Mouse (Mus musculus) left cerebral cortex, postnatal 25 days (tissue): ENCODE results near the gene Pxn. TPM values are rescaled to one million over a fixed set of nuclear protein-coding genes. Genes with fewer than 3 reads are reported as not detected.
"Not testable (repeated sequence)": the region's sequence is repeated elsewhere in the genome, so short reads cannot be mapped to it uniquely, and the experiment has no call there.

Source experiments
- DNase-seq, 2 experiments: peaks; one replicate each; pipeline ENCODE4 v3.0.0; 2022; ENCODE audit warnings: low spot score in 2 of 2, mixed read lengths in 1 of 2
- intact Hi-C: fragments of 180-260 bp; cut with DNase I; formaldehyde crosslinking; loops from one replicate; pipeline ENCODE4 v1.15.1; 2025
- total RNA-seq, 2 experiments: library from RNA; stranded (reverse); gene quantifications; 2 replicates each; pipeline ENCODE4 v1.2.3; 2021

The Pxn gene
- total RNA-seq, 2 experiments from 2014 or later = 19.9 to 21.0 TPM

- intact Hi-C loops = no loop called here
- DNase-seq = no peak
Measured at GRCm38 (mm10) chr5:115507267-115507980, 948 bp downstream of the Pxn start.

DNA sequence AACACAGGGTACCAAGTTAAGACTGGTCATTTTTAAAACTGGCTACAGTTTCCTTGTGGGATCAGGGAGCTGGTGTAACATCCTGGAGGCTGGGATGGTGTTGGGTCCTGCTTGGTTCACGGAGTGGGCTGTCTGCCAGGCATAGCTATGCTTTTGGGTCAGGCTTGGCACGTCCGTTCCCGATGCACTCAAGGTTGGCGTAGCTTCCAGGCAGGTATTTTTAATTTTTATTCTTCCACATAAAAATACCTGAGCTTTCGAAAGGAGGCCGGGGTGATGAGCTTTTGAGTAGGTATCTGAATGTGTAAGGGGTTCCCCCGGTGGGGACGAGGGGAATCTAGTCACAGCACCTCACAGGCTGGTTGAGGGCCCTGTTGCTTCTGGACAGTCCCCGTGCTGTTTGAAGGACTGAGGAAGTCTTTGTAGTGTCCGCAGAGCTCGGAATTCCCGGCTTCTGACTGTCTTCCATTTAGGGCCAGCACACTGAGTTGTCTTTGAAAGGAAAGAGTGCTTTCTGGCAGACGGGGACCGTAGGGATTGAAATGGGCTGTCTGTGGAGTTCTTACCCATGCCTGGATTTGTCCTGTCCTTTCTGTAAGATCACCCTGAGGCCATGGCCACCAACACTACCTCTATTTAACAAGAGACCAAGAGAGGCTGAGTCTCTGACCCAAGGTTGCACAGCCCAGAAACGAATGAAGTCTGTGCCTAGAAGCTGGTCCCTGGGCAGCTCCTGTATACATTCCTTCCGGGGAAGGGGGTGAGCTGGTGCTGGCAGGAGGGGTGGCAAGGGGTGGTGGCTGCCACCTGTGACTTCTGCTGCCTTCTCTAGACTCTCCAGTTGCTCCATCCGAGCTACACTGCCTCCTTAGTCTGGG, 1.7 kb downstream of the Pxn start:
- intact Hi-C loops = no loop called here
- no peak for DNase-seq

DNA sequence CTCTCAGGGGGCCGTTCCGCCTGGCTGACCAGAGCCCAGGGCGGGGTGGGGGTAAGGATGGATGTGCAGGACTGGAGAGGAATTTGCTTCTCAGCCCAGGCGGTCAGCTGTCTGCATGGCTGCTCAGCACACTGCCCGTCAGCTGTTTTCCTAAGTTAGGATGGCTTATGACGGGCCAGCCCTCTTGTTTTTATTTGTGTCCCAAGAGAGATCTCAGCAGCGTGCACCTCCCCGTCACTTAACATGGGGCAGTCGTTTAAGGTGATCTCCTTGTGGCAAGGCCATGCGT, 2.3 kb downstream of the Pxn start:
- DNase-seq = no peak
- intact Hi-C loops = no loop called here

DNA sequence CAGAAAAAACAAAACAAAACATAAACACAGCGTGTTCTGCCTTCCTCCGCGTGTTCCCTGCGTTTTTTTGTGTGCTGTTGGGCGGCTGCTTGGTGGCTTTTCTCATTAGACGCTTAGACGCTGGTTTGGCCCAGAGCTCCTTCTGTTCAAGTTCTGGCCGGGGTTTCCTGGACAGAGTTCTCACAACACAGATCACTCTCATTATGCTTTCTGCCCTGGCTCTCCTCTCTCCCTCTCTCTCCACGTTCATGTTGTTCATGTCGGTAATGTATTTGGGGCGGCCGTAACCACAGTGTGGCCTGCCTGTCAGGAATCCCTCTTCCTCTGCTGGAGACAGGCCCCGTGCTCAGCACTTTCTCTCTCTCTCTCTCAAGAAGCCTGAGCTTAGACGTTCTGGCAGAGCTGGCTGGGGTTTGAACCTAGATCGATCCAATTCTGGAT, 2.9 kb downstream of the Pxn start:
- intact Hi-C loops = no loop called here
- no peak for DNase-seq

DNA sequence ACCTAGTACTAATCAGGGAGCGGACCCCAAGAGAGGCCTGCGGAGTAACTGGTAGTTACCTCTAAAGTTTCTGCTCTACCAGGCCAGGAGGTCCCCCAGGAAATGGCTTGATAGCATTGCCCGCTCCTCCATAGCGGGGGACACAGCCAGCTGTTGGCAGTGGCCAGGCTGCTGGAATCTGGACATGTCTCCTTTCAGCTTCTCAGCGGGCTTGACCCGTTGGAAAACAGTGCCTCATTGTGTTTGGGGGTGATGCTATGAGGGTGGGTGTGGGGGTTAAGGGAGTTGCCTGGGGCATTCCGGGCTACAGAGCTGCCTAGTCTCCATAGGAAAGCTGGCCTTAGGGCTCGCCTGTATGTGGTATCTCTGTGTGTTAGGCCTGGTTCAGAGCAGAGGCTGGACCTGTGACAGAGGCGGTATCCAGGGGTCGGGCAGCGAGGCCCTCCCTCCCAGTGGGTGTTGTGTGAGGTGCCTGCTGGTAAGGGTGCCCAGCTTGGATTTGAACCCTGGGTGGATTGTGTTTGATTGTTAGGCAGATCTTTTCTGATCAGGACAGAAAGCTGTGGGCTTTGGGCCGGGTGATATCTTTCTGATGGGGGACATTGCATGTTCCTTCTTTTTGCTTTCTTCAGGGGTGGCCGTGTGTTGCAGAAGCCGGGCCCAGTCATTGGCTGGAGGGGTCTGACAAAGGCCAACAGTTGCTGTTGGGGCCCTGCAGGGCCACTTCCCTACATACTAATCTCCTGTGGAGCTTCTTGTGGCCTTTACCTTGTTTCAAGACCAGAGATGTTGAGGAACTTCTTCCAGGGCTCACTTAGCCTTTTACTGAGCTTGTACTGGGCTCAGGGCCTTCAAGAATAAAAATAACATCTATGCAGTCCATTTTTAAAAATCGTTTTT, 3.6 kb downstream of the Pxn start:
- intact Hi-C loops = no loop called here
- DNase-seq = no peak

DNA sequence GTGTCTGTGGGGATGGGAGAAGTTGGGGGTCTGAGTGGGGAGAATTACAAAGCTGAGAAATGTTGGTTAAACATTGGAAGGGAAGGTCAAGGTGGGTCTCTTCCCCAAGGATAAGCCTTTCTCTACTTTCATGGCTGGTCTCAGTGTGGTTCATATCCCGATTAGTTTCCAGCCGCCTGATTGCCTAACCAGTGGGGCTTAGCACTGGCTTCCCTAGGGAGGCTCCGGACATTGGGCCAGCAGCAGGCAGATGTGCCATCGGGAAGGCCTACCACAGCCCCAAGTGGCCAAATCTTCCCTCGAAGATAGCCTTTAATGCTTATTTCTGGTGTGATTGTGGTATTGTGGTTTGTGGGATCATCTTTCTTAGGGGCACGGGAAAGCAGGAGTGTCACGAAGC, 5.9 kb downstream of the Pxn start:
- intact Hi-C loops = no loop called here
- DNase-seq = no peak

DNA sequence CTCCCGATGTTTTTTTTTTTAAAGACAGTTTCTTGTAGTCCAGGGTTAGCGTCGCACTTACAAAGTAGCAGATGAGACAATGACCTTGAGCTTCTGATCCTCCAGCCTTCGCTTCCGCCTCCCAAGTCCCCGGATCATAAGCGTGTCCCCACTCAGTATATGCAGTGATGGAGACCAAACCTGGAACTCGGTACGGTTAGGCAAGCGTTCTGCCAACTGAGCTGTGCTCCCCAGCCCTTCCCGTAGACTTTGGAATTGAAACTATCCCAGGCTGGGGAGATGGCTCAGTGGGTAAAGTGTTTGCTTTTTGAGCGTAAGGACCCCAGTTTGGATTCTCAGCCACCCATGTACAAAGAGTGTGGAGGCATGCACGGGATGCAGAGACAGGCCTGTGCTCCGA, 6.8 kb downstream of the Pxn start:
- no peak for DNase-seq
- intact Hi-C loops = no loop called here

DNA sequence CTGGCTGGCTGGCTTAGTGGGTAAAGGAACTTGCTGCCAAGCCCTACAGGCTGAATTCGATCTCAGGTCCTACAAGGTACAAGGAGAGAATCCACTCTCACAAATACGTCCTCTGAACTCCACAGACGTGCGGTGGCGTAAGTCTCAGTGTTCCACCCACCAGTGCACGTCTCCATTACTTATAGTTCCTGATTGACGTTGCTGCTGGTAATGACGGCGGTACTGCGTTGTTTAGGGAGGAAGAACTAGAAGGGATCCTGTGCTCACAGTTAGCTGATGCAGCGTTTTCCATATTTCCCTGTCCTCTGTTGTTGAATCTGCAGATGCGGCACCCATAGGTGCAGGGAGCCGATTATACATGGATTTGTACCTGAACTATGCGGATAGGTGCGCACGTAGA, 7.2 kb downstream of the Pxn start:
- intact Hi-C loops = no loop called here
- DNase-seq = no peak

DNA sequence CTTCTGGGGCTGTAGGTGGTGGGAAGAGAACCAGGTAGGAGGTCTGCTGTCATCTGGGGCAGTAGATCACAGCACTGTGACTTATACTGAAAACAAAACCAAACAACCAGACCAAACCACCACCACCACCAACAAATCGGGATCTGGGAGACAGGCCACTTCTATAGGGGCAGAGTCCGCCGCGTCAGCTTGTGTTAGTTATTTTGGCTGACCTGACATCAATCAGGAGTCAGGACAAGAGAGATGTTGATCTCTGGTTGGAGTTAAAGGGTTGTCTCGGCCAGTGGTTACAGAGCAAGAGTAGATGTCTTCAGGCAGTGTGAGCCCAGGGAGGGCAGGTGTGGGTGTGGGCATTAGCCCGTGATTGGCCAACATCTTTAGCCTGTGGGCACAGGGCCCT, 7.9 kb downstream of the Pxn start:
- no peak for DNase-seq
- intact Hi-C loops = no loop called here

GRCm38 (mm10) chr5:115514896-115515587, 8.6 kb downstream of the Pxn start:
- intact Hi-C loops = no loop called here
- DNase-seq = peak in 1 of 2 experiments; percentile 23

DNA sequence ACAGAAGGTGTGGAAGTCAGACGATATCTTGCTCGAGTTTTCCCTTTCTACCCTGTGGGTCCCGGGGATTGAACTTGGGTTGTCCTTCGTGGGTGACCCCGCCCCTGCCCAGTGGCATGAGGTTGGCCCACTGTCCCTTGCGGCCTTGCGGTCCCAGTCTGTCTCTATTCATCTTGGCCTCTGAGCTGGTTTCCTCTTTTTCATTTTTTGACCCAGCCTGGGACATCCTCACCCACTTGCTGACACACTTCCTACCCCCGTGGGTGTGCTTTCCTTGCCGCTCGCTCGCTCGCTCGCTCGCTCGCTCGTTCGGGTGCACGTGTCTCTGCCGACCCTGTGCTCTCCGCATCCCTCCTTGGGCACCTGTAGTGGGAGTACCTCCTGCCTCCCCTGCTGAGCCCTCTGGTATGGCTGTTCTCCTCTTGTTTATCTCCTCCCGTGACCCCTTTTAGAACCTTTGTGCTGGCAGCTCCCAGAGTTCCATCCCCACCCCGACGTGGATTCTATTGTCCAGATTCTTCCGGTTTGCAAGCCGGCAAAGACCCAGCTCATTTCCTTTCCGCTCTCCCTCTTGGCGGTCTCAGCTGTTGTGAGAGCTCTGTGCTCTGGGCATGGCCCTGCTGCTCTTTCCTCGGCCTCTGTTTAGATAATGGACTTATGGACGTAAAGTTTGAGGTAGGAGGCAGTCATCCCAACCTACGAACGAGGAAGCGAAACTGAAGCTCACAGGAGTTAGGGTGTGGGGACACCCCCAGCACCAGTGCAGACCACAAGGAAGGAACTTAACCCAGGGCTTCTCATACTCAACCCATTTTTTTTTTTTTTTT, 9.8 kb downstream of the Pxn start:
- intact Hi-C loops = no loop called here
- peak in 1 of 2 experiments; percentile 24 for DNase-seq

- intact Hi-C loops = no loop called here
- no peak for DNase-seq
Measured at GRCm38 (mm10) chr5:115516908-115517307, 10.4 kb downstream of the Pxn start.

DNA sequence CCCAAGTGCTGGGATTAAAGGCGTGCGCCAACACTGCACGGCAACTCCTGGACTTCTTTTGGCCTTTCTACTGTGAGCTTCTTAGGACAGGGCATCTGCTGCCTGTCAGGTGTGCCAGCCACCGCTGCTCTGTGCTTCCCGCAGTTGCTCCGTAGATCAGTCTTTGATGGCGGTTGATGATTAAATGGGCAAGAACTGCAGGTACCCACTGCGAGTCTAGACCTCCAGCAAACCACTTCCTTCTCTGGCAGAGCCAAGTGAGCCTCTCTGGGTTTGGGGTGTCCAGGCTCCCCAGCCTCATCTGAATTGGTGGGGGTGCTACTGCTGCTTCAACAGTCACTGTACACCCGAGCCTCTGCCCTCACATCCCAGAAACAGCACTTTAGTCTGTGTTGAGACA, 11.0 kb downstream of the Pxn start:
- no peak for DNase-seq
- intact Hi-C loops = no loop called here

DNA sequence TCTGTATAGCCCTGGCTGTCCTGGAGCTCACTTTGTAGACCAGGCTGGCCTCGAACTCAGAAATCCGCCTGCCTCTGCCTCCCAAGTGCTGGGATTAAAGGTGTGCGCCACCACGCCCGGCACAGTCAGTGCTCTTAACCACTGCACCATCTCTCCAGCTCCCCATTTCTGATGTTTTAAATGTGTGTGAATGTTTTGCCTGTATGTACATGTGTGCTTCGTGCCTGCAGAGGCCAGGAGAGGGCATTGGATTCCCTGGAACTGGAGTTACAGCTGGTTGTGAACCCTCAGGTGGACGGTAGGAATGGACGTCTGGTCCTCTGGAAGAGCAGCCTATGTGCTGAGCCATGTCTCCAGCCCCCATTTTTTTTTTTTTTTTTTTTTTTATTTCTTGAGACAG, 11.7 kb downstream of the Pxn start:
- DNase-seq, intact Hi-C loops: not testable (repeated sequence)

GRCm38 (mm10) chr5:115520325-115520869, 13.9 kb downstream of the Pxn start:
- intact Hi-C loops = no loop called here

DNA sequence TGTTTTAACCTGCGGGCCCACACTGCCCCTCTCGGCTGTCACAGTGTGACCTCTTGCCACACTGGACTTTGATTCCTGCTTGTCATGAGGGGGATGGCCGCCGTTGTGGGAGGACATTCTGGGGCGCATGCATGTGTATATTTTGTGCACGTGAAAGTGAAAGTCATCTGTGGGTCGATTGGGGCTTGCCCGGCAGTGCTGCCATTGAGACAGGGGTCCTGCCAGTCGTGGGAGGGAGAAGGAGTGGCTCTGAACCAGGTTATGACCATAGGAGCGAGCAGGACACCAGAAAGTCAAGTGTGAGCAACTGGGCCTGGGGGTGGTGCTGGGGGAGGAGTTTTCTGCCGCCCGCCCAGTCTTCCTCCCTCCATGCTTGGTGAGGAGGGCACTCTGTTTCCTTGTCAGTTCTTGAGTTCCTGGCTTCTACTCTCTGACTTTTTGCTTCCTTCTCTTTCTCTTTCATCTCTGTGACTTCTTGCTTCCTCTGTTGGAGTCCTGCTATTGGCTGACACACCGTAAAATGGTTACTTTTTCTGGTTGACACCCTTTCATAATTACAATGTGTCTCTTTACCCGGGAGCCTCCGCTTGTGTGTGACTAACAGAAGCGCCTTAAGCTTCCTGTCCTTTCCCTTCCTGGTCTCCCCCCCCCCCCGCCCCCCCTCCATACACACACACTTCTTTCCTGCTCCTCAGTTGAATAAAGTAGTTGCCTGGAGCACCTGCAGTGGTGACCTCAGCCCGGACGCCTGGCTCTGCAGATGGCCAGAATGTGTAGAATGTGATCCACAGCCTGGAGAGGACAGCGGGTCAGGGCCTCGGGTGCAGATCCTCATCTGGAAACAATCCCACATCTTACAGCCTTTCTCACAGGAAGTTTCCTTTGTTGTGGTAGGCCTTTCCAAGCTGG, 15.3 kb downstream of the Pxn start:
- no peak for DNase-seq
- intact Hi-C loops = no loop called here

More at GRCm38 (mm10) chr5:115520325-115520869, 13.9 kb downstream of the Pxn start:
- DNase-seq = peak in 1 of 2 experiments; percentile 20

- intact Hi-C loops = no loop called here
- no peak for DNase-seq
Measured at GRCm38 (mm10) chr5:115522531-115522930, 16.1 kb downstream of the Pxn start.
